Mouse (Mus musculus) heart, postnatal 0 days (tissue): ENCODE measurements at regions not wholly inside any gene's neighbourhood (a gene's known extent, or its start where the extent isn't known, plus 50 kb on each side); places are given as distances from the start of the nearest gene placed in this dataset.

Source experiments
- ATAC-seq: fragments of 200-750 bp; cut with Nextera tagmentation; 2 replicates; pipeline ENCODE4 v1.8.0; 2017; ENCODE audit warnings: low read depth, moderate number of reproducible peaks, moderate library complexity; ENCODE audit not compliant: insufficient read depth
- DNase-seq: peaks from one replicate; pipeline ENCODE4 v3.0.0-alpha.2; 2016; ENCODE audit warnings: low spot score
- H3K27ac ChIP-seq: fragments of 300-500 bp; sonication (generic); 2 replicates; pipeline ENCODE4 v1.5.1; 2014; ENCODE audit warnings: low read depth, mild to moderate bottlenecking
- H3K27me3 ChIP-seq: fragments of 300-500 bp; sonication (generic); 2 replicates; pipeline ENCODE4 v1.6.1; 2014; ENCODE audit warnings: low read length, mixed read lengths; ENCODE audit not compliant: control insufficient read depth, insufficient read depth
- H3K36me3 ChIP-seq: fragments of 300-500 bp; sonication (generic); replicated peaks from 2 replicates; pipeline ENCODE4 v1.6.1; 2014; ENCODE audit warnings: low read length, mixed read lengths; ENCODE audit not compliant: control insufficient read depth, insufficient read depth
- H3K4me1 ChIP-seq: fragments of 300-500 bp; sonication (generic); 2 replicates; pipeline ENCODE4 v1.6.1; 2014; ENCODE audit warnings: antibody characterized with exemption; ENCODE audit not compliant: control insufficient read depth, insufficient read depth
- H3K4me2 ChIP-seq: fragments of 300-500 bp; sonication (generic); 2 replicates; pipeline ENCODE4 v1.6.1; 2014; ENCODE audit warnings: low read depth, mild to moderate bottlenecking, low read length, moderate library complexity
- H3K4me3 ChIP-seq: fragments of 300-500 bp; sonication (generic); 2 replicates; pipeline ENCODE4 v1.5.1; 2014; ENCODE audit warnings: low read depth, low read length
- H3K9ac ChIP-seq: fragments of 300-500 bp; sonication (generic); replicated peaks from 2 replicates; pipeline ENCODE4 v1.6.1; 2014; ENCODE audit warnings: low read depth, low read length, mixed read lengths
- H3K9me3 ChIP-seq: fragments of 300-500 bp; sonication (generic); replicated peaks from 2 replicates; pipeline ENCODE4 v1.6.1; 2016; ENCODE audit warnings: low read length; ENCODE audit not compliant: control insufficient read depth
- CTCF ChIP-seq: IDR thresholded peaks from 2 replicates; pipeline ENCODE4 v1.5.1; 2016; ENCODE audit warnings: antibody characterized with exemption, control low read depth, low read depth
- EP300 ChIP-seq: IDR thresholded peaks from 2 replicates; pipeline ENCODE4 v1.6.1; 2016; ENCODE audit warnings: antibody characterized with exemption, low read depth
- WGBS: fragments of 180-500 bp; shearing (Covaris S2); extraction: QIAGEN DNeasy Blood & Tissue Kit; methylation state at CpG from one replicate; pipeline ENCODE4 v1.1.7; 2014; 5-methylcytosine and 5-hydroxymethylcytosine counted together

DNA sequence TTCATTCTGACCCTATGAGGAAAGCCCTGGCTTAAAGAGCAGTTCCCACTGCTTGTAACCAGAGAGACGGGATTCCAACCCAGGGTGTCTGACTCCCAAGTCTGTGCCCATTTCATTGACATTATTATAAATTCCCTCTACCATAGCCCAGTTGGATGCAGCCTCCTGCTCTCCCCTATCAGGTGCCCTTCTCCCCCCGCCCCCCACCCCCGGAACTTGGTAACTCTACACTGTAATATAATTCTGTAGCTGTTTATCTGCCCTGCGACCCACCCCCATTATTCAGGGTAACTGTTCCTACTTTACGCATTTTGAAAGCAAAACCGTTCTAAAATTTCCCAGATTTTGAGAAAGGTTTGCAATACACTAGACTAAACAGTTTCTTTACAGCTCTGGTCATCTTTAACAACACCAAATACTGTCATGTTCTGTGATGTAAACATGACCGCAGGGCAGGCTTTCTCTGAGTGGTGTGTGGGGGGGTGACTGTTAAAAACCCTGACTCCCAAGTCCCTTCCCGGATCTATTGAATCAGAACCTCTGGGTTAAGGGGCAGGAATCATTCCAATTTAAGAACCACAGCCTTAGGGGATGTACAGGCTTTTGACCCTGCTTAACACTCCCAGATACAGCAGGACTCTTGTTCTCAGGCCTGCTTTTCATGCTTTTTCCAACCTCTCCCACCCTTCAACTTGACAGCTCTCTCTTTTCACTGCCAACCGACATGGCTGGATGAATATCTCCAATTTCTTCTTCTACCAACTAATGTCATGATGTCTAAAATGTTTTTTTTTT is 283.8 kb downstream of the Dhx15 start:
- Histone ChIP-seq H3K4me2 (no peak overlapping the region), H3K9me3 (no peaks in the 10 kb centered on the region), H3K9ac (no peak overlapping the region), H3K27ac (no peak overlapping the region), H3K4me1 (peaks cover 15% of the 10 kb centered on the region), H3K27me3 (no peaks in the 10 kb centered on the region), H3K4me3 (no peak overlapping the region), H3K36me3 (no peaks in the 10 kb centered on the region)
- ATAC-seq = no peak
- no peak for TF ChIP-seq CTCF
- TF ChIP-seq EP300 = no peak
- WGBS = 73% methylated on average over 9 of the region's 9 CpGs
- DNase-seq = no peak

DNA sequence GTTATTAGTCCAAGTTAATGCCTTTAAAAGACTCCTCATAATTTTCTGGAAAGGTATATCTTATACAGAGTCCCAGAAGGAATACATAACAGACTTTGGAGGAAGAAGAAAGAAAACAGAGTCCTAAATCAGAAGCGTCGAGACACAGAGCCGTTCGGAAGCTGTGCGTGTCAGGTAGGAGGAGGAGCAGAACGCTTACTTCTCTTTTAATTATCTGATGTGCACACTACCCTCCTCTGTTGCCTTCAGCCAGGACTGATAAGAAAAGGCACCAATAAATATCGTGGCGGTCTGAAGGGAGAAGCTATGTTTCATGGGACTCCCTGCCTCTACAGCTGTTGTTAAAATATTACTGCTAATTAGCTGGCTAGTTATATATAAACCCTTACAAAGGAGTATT is 296.2 kb downstream of the Dhx15 start:
- Histone ChIP-seq H3K4me2 (no peak overlapping the region), H3K4me1 (peaks cover 12% of the 10 kb centered on the region; the same call in 1 of the 2 replicates), H3K27me3 (no peaks in the 10 kb centered on the region), H3K27ac (no peak overlapping the region), H3K36me3 (no peaks in the 10 kb centered on the region), H3K9ac (no peak overlapping the region), H3K9me3 (no peaks in the 10 kb centered on the region), H3K4me3 (no peak overlapping the region)
- TF ChIP-seq CTCF = no peak
- no peak for TF ChIP-seq EP300
- DNase-seq (no peak), ATAC-seq (no peak)
- 74% methylated on average over 8 of the region's 8 CpGs for WGBS

DNA sequence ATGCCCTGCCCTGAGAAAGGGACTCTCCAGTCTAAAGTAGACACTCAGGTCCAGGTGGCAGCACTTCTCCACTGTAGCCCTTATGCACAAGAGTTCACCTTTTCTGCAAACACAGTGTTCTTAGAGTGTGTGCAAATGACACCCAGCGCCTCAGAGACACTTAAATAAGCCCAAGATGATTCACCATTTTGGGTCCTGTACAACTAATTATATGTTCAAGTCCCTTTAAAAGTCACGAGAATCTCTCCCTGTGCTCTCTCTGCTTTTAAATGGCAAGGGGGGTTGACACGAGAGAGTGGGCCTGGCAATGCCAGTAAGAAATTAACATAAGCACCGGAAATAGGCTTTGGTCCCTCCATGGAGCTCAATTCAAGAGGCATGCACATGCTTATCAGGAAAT is 299.0 kb downstream of the Dhx15 start:
- Histone ChIP-seq H3K27me3 (no peaks in the 10 kb centered on the region), H3K4me3 (no peak overlapping the region), H3K9ac (no peak overlapping the region), H3K36me3 (no peaks in the 10 kb centered on the region), H3K27ac (no peak overlapping the region), H3K4me1 (no peaks in the 10 kb centered on the region), H3K9me3 (no peaks in the 10 kb centered on the region), H3K4me2 (no peak overlapping the region)
- DNase-seq (no peak), ATAC-seq (no peak)
- TF ChIP-seq CTCF = no peak
- TF ChIP-seq EP300 = no peak
- 69% methylated on average over 4 of the region's 4 CpGs for WGBS

DNA sequence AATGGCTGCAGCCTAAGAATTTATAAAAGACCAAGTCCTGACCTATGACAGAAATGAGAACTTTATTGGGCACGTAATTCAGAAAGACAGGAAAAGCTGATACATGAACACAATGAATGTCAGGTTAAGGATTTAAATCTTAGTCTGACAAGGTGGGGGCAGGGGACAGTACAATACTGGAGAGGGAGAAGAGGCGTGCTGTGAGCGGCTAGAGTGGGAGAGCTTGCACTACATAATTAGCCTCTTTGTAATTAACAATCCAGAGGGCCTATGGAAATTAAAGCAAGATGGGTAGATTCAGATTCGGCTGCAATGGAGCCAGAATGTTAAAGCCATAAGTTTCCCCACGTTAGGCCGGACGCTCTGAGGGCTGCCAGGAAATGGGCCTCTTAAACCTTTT is 301.9 kb downstream of the Dhx15 start:
- Histone ChIP-seq H3K4me2 (no peak overlapping the region), H3K9ac (no peak overlapping the region), H3K4me1 (no peaks in the 10 kb centered on the region), H3K36me3 (no peaks in the 10 kb centered on the region), H3K27ac (no peak overlapping the region), H3K4me3 (no peak overlapping the region), H3K27me3 (no peaks in the 10 kb centered on the region), H3K9me3 (no peaks in the 10 kb centered on the region)
- ATAC-seq (no peak), DNase-seq (no peak)
- TF ChIP-seq CTCF = no peak
- no peak for TF ChIP-seq EP300
- WGBS = 76% methylated on average over 7 of the region's 7 CpGs

DNA sequence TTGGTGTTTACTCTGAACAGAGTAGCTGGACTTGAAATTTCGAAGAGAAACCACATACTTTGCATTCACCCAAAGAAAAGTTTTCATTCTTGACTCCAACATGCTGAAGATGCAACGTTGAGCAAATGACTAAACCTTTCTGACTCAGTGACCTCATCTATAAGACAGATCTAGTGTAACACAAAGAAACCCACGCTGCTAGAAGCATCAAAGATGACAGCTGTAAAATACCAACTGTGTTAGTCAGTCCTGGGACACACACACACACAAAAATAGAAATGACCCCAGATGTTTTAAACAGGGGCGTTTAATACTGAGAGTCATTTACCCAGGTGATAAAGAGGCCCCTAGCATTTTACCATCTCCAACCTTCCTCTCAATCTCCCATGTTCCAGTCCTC is 307.7 kb downstream of the Dhx15 start:
- no peak for TF ChIP-seq EP300
- TF ChIP-seq CTCF = no peak
- Histone ChIP-seq H3K4me2 (no peak overlapping the region), H3K9me3 (no peaks in the 10 kb centered on the region), H3K27ac (no peak overlapping the region), H3K9ac (no peak overlapping the region), H3K27me3 (no peaks in the 10 kb centered on the region), H3K4me3 (no peak overlapping the region), H3K36me3 (no peaks in the 10 kb centered on the region), H3K4me1 (no peaks in the 10 kb centered on the region)
- DNase-seq = no peak
- no peak for ATAC-seq
- 59% methylated on average over 4 of the region's 4 CpGs for WGBS

DNA sequence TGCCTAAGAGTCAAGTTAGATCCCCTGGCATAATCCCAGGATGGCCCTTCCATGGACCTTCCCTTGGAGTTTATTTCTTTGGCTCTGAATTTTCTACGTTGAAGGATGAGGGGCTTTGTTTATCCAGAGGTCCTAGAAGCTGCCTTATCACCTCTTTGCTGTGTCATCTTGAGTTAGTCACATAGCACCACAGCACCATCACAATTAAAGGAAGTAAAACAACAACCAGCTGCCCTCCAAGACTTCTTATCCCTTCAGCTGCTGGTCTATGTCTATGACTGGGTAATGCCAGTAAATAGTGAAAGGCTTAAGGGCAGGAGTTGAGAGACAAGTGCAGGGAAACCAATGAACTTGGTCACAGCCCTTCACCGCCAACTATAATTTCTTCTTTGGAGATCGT is 308.1 kb downstream of the Dhx15 start:
- H3K4me2 ChIP-seq = no peak overlapping the region
- H3K4me3 ChIP-seq = no peak overlapping the region
- H3K9me3 ChIP-seq = no peaks in the 10 kb centered on the region
- H3K4me1 ChIP-seq = no peaks in the 10 kb centered on the region
- ATAC-seq (no peak), DNase-seq (no peak)
- H3K27me3 ChIP-seq = no peaks in the 10 kb centered on the region
- H3K9ac ChIP-seq = no peak overlapping the region
- WGBS = 75% methylated on average over 3 of the region's 3 CpGs
- no peak for TF ChIP-seq CTCF
- no peak for TF ChIP-seq EP300
- H3K27ac ChIP-seq = no peak overlapping the region
- H3K36me3 ChIP-seq = no peaks in the 10 kb centered on the region
